Mouse (Mus musculus) stomach, postnatal 0 days (tissue): ENCODE data around the gene Enah. TPM values are rescaled to one million over a fixed set of nuclear protein-coding genes. Genes with fewer than 3 reads are reported as not detected.

Experiments used
- ATAC-seq: fragments of 200-750 bp; cut with Nextera tagmentation; 2 replicates; pipeline ENCODE4 v1.8.0; 2017; ENCODE audit not compliant: low FRiP score, low TSS enrichment
- DNase-seq: peaks from one replicate; pipeline ENCODE4 v3.0.0-alpha.2; 2016; ENCODE audit warnings: low spot score
- H3K27ac ChIP-seq: fragments of 300-500 bp; sonication (generic); replicated peaks from 2 replicates; pipeline ENCODE4 v1.5.1; 2014; ENCODE audit warnings: mild to moderate bottlenecking, control low read depth
- H3K27me3 ChIP-seq: fragments of 300-500 bp; sonication (generic); 2 replicates; pipeline ENCODE4 v1.6.1; 2014; ENCODE audit warnings: low read length; ENCODE audit not compliant: control insufficient read depth, insufficient read depth
- H3K36me3 ChIP-seq: fragments of 300-500 bp; sonication (generic); 2 replicates; pipeline ENCODE4 v1.6.1; 2014; ENCODE audit warnings: low read length, mixed read lengths; ENCODE audit not compliant: control insufficient read depth, insufficient read depth
- H3K4me1 ChIP-seq: fragments of 300-500 bp; sonication (generic); replicated peaks from 2 replicates; pipeline ENCODE4 v1.6.1; 2014; ENCODE audit warnings: antibody characterized with exemption; ENCODE audit not compliant: control insufficient read depth, insufficient read depth
- H3K4me2 ChIP-seq: fragments of 300-500 bp; sonication (generic); replicated peaks from 2 replicates; pipeline ENCODE4 v1.6.1; 2014; ENCODE audit warnings: low read depth, mild to moderate bottlenecking, control low read depth, moderate library complexity
- H3K4me3 ChIP-seq: fragments of 300-500 bp; sonication (generic); 2 replicates; pipeline ENCODE4 v1.5.1; 2014; ENCODE audit warnings: low read depth, low read length, control low read depth
- H3K9ac ChIP-seq: fragments of 300-500 bp; sonication (generic); 2 replicates; pipeline ENCODE4 v1.6.1; 2014; ENCODE audit warnings: mild to moderate bottlenecking, low read length, control low read depth, mixed read lengths
- H3K9me3 ChIP-seq: fragments of 300-500 bp; sonication (generic); 2 replicates; pipeline ENCODE4 v1.6.1; 2016; ENCODE audit warnings: low read length; ENCODE audit not compliant: control insufficient read depth
- CTCF ChIP-seq: IDR thresholded peaks from 2 replicates; pipeline ENCODE4 v1.5.1; 2016; ENCODE audit warnings: antibody characterized with exemption, low read depth, mild to moderate bottlenecking, moderate library complexity
- EP300 ChIP-seq: optimal IDR thresholded peaks from 2 replicates; pipeline ENCODE3; 2016; ENCODE audit warnings: antibody characterized with exemption
- whole genome bisulfite sequencing: fragments of 180-500 bp; shearing (Covaris S2); extraction: QIAGEN DNeasy Blood & Tissue Kit; methylation state at CpG from one replicate; pipeline ENCODE4 v1.1.7; 2014; 5-methylcytosine and 5-hydroxymethylcytosine counted together
- polyA plus RNA-seq: library from polyadenylated mRNA; unstranded; fragments of >200 nt; fragmentation: Nextera tagmentation; extraction: Ambion mirVana; gene quantifications from 2 replicates; pipeline ENCODE4 v1.2.1, GENCODE M21; 2015

Gene Enah
- polyA plus RNA-seq, 1 experiment from 2014 or later = 8.4 TPM

DNA sequence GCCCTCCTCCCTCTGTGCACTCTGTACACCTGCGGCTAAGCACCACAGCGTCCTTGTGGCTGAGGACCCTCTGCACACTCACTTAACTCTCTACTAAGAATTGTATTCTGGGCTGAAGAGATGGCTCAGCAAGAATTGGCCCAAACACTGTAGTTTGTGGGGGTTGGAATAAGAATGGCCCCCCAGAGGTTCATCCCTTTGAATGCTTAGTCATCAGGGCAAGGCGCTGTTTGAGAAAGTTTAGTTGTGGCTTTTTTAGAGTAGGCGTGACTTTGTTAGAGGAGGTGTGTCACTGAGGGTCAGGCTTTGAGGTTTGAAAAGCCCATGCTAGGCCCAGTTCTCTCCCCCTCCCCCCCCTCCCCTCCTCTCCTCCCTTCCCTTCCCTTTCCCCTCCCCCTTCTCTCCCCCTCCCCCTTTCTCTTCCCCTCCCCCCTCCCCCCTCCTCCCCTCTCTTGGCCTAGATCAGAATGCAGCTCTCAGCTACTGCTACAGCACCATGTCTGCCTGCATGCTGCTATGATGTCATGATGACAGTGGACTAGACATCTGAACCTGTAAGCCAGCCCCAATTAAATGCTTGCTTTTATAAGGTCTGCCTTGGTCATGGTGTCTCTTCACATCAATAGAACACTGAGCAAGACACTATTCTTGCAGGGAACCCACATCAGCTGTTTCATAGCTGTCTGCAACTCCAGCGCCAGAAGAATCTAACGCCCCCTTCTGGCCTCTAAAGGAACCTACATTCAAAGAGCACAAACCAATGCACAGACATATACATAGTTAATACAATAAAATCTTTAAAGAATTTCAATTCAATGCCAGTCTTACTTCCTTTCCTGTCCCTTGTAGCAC, 153.1 kb downstream of the Enah start:
- H3K9ac ChIP-seq = no peak overlapping the region

DNA sequence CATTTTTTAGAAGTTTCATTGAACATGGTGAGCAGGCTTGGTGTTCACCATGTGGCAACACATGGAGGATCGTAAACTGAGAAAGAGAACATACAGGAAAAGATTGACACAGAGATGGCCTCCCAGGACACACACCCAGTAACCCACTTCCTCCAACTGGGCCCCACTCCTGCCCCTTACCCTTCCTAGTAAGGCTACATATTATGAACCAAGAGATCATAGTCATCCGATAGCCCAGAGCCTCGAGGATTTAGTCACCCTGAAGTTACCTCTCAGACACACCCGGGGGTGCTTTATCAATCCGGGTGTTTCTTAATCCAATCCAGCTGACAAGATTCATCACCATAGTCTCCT, 153.9 kb downstream of the Enah start:
- WGBS = 44% methylated on average over 5 of the region's 5 CpGs
- Histone ChIP-seq H3K27ac (peak overlapping the region; percentile 85), H3K4me2 (no peak overlapping the region)

More for the DNA sequence above, 153.1 kb downstream of the Enah start:
- no peaks in the 10 kb centered on the region for H3K36me3 ChIP-seq
- no peaks in the 10 kb centered on the region for H3K9me3 ChIP-seq
- 72% methylated on average over 6 of the region's 6 CpGs for WGBS
- no peak overlapping the region for H3K4me2 ChIP-seq
- peak overlapping the region; percentile 85; the same call in 1 of the 2 replicates for H3K27ac ChIP-seq
- H3K27me3 ChIP-seq = no peaks in the 10 kb centered on the region
- 0 out of 2 replicates have a peak, but pooled peaks have one; percentile 36 for ATAC-seq
- no peak for TF ChIP-seq CTCF
- no peak for TF ChIP-seq EP300
- H3K4me1 ChIP-seq = 0 out of 2 replicates have a peak, but pooled peaks cover 3% of the 10 kb centered on the region
- H3K4me3 ChIP-seq = no peak overlapping the region
- no peak for DNase-seq

GRCm38 (mm10) chr1:181864971-181865862, 154.6 kb downstream of the Enah start:
- Histone ChIP-seq H3K36me3 (no peaks in the 10 kb centered on the region), H3K9me3 (no peaks in the 10 kb centered on the region), H3K9ac (no peak overlapping the region), H3K27me3 (no peaks in the 10 kb centered on the region), H3K4me3 (no peak overlapping the region), H3K4me2 (no peak overlapping the region), H3K27ac (peak overlapping the region; percentile 85), H3K4me1 (0 out of 2 replicates have a peak, but pooled peaks cover 3% of the 10 kb centered on the region)
- WGBS = 50% methylated on average over 11 of the region's 11 CpGs
- ATAC-seq (peak; percentile 68), DNase-seq (peak; percentile 62)
- TF ChIP-seq EP300 (no peak), CTCF (no peak)

More for the DNA sequence above, 153.9 kb downstream of the Enah start:
- Histone ChIP-seq H3K4me1 (0 out of 2 replicates have a peak, but pooled peaks cover 3% of the 10 kb centered on the region), H3K4me3 (no peak overlapping the region), H3K9me3 (no peaks in the 10 kb centered on the region), H3K9ac (no peak overlapping the region), H3K36me3 (no peaks in the 10 kb centered on the region), H3K27me3 (no peaks in the 10 kb centered on the region)
- DNase-seq (no peak), ATAC-seq (no peak)
- no peak for TF ChIP-seq CTCF
- TF ChIP-seq EP300 = no peak

- H3K36me3 ChIP-seq = no peaks in the 10 kb centered on the region
- H3K9me3 ChIP-seq = no peaks in the 10 kb centered on the region
- no peak overlapping the region for H3K4me2 ChIP-seq
- WGBS = 43% methylated on average over 8 of the region's 8 CpGs
- 0 out of 2 replicates have a peak, but pooled peaks cover 3% of the 10 kb centered on the region for H3K4me1 ChIP-seq
- H3K9ac ChIP-seq = no peak overlapping the region
- no peaks in the 10 kb centered on the region for H3K27me3 ChIP-seq
- no peak for TF ChIP-seq EP300
- no peak for TF ChIP-seq CTCF
- no peak overlapping the region for H3K27ac ChIP-seq
- DNase-seq (no peak), ATAC-seq (no peak)
- no peak overlapping the region for H3K4me3 ChIP-seq
Observed at GRCm38 (mm10) chr1:181863431-181863830, 156.4 kb downstream of the Enah start.

DNA sequence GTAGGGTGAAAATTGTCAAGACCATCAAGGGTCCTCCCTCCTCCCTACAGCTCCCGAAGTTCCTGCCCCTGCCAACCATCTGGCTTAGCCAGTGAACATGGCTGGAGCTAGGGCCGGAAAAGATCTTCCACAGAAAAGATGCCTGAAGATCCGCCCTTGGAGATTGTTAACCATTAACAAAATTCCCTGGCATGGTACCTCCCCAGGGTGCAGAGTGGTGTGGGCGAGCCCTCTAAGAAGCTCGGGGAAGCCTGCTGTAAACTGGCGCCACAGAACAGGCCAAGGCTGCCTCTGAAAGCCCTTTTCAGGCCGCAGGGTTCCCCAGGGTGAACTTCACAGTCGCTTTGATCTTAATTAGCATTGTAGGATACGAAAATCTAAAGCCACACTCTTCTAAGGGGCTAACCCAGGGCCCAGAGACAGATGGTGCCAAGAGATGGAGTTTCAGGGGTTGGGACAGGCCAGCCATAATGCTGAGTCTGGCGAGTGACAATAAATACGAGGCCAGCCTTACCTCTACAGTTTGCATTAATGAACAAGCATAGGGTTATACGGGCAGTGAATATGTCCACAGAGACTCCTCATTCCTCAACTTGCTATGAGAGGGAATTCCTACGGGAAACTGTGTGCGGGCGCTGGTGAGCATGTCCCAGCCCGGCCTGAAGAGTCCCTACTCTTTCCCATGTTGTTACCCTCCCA, 157.0 kb downstream of the Enah start:
- Histone ChIP-seq H3K4me3 (no peak overlapping the region), H3K36me3 (no peaks in the 10 kb centered on the region), H3K4me1 (0 out of 2 replicates have a peak, but pooled peaks cover 3% of the 10 kb centered on the region), H3K9me3 (no peaks in the 10 kb centered on the region), H3K27me3 (no peaks in the 10 kb centered on the region), H3K4me2 (no peak overlapping the region), H3K27ac (peak overlapping the region; percentile 53; the same call in 1 of the 2 replicates), H3K9ac (no peak overlapping the region)
- WGBS = 49% methylated on average over 16 of the region's 16 CpGs
- DNase-seq (peak; percentile 59), ATAC-seq (peak; percentile 36; the same call in 1 of the 2 replicates)
- no peak for TF ChIP-seq CTCF
- TF ChIP-seq EP300 = no peak
